Mouse (Mus musculus): Measurements from ENCODE around the gene Zranb3.
"Not testable (repeated sequence)": the region's sequence is repeated elsewhere in the genome, so short reads cannot be mapped to it uniquely, and the experiment has no call there.

Zranb3 gene

DNA sequence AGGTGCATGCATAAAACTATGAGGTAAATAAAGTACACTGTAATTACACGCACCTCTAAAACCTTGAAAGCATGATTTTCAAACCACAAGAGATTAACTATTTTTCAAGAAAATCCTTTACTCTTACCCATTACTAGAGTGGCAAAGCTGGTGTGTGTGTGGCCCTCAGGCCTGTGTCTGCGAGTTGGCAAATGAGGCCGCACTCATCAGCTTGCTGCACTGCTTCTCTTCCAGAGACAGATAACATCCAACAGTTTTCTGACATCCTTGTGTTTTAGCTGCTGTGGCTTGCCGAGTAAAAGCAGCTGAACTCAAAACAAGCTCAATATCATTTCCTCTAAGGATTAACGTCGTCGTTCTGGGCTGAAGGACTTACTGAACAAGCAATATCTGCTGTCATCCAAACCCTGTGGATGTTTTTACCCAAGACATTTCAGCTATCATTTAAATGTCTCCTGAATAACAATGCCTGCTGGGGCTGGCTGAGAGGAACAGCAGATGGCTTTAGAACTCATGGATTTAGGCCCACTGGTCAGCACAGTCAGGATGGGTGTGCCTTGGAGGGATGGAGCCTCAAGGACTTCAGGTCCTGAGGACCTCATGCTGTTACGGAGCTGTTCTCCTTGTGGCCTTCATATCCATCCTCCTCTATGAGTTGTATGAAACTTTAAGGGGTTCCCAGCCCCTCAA is 42.0 kb downstream of the Zranb3 start:
- DNase-seq (ENCODE audit: low spot score in 2 of 2), result no peak

DNA sequence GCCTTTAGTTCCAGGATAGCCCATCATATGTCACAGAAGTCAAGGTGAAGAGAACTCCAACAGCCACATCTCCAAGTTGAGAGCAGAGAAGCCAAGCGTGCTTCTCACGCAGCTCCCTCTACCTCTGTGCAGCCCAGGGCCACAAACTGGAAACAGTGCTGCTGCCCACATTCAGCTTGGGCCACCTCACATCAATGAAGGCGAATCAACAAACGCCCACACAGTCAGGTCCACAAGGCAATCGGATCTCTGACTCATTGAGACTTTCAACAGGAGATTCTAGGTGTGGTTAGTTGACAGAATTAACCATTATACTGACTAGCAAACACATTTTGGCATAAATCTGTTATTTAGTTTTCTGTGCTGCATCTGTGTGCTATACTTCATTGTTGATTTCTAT is 44.2 kb downstream of the Zranb3 start:
- DNase-seq (ENCODE audit: low spot score in 2 of 2), result no peak

DNA sequence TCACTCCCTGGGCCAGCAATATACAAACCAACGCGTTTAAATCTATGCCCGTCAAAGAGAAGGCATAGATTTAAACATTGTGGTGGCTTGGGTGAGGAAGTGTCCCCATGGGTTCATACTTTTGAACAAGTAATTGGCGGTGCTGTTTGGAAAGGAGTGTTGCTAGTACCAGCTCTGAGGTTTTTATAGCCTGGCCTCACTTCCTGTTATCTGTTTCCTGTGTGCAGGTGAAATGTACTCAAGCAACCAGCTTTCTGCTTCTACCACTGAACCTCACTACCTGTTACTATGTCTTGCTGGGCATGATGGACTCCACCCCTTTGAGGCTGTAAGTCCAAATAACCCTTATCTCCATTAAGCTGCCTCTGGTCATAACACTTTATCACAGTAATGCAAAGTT is 45.6 kb downstream of the Zranb3 start:
- DNase-seq (ENCODE audit: low spot score in 2 of 2), result no peak

DNA sequence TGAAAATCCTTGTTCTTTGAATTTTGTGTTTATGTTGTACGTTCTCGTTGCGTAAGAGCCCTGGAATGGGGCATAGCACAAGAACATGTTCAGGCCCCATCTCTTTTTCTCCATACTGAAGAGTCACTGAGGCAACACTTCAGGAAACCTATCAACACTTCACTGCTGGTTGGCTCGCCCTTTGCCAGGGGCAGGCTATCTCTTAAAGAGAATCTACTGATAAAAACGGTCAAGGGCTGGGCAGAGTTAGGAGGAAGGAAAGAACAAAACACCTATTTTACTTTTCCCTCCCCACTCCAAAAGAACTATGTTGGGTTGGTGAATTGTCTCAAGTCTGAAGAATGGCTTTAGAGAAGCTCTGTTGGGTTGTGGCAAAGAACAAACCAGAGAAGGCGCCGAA is 55.9 kb downstream of the Zranb3 start:
- DNase-seq (ENCODE audit: low spot score in 2 of 2), result no peak

DNA sequence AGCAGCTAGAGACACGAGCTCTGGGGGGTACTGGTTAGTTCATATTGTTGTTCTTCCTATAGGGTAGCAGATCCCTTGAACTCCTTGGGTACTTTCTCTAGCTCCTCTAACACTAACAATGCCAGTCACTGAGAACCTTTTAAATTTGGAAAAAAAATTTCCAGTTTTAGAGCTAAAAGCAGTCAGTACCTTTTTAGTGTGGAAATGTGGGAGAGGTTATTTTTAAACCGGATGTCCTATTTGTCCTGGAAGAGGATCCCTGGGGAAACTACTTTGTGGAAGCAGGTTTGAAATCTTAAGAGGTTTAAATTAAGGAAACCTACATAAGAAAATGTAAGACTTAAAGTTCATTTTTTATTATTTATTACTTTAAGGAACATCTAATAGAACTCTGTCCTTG is 56.4 kb downstream of the Zranb3 start:
- DNase-seq (ENCODE audit: low spot score in 2 of 2), result no peak

DNA sequence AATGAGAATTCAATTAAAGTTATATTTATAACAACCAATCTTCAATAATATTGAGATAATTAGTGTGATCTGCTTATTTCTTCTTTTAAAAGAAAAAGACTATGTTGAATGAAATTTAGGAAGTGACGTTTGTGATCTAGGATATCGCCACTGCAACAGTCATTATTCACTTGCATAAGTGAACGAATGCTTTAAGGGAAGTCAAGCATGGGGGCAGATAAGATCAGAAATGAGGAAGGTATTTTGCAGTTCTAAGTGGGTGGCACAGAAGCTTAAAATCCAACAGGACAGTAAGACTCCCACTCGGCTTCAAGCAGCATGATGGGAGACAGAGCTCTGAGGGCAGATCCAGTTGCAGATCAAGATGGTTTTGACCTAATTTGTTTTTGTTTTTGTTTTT is 58.7 kb downstream of the Zranb3 start:
- DNase-seq (ENCODE audit: low spot score in 2 of 2), result no peak

DNA sequence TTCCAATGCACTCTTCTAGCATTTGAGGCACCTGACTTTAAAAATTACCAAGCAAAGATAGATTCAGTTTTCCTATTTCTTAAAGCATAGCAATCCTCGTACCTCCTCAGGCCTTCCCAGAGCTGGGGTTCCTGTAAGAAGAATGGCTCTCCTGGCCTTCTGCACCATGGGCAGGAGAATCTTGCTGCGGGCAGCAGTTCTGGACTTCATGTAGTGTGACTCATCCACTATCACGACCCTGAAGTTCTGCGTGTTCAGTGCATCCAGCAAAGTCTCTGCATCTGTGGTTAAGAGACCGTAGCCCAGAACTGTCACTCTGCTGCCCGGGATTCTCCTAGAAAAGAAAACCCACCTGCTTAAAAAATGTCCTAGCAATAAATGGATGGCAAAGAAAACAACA is 66.6 kb downstream of the Zranb3 start:
- no peak for DNase-seq (ENCODE audit: low spot score in 2 of 2)

DNA sequence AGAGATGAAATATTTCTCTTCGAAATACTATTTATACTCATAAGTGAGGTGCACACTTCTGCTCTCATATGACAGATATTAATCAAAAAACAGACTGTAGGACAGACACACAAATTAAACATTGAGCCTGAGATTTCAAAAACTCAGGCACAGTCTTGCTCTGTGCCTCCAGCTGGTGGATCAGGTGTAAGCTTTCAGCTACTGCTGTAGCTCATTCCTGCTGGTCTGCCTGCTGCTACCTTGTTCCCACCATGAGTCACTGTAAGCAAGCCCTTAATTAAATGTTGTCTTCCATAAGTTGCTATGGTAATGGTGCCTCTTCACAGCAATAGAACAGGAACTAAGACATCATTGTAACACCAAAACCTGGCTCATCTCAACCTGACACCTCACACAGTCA is 70.7 kb downstream of the Zranb3 start:
- peak in 1 of 2 experiments; percentile 60 for DNase-seq (ENCODE audit: low spot score in 2 of 2)

DNA sequence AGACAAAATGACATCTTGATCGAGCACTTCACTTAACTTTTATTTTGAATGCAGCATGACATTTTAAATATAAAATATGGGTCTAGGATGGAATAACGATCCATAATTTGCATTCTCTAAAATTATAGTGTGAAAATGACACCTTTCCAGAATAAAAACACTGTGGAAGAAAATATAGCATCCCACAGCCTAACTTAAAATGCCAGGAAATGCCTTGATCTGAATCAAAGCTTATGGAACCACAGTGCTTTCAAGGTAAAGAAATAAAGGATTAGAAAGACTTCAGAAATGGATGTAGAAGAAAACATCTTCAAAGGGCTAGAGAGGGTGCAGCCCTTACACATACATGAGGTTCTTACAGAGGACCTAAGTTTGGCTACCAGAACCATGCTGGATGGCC is 71.3 kb downstream of the Zranb3 start:
- no peak for DNase-seq (ENCODE audit: low spot score in 2 of 2)

DNA sequence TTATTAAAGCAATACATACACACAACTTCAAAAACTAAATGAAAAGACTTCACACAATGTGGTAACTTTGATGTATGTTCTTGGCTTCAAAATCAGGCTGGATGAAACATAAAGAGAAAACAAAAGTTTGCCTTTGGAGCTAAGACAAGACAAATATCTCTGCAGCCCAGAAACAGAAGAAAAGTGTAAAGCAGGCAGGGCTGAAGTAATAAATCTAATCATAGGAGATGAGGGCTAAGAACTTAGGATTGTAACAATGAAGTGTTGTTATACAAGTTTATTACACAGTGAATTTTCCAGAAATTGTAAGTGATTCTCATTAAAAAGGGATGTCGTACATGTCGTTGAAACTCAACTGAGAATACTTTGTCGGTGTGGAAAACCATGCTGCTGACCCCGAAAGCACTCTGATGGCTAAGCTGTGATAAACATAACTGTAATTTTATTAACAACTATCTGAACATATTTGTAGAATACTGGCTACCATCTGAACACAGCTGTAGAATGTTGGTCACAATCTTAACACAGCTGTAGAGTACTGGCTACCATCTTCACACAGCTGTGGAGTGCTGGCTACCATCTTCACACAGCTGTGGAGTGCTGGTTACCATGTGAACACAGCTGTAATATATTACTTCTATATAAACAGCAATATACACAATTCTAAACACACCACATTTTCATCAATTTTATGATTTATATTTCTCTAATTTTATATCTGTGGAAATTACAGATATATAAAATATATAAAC is 78.3 kb downstream of the Zranb3 start:
- DNase-seq (ENCODE audit: low spot score in 2 of 2), result no peak

DNA sequence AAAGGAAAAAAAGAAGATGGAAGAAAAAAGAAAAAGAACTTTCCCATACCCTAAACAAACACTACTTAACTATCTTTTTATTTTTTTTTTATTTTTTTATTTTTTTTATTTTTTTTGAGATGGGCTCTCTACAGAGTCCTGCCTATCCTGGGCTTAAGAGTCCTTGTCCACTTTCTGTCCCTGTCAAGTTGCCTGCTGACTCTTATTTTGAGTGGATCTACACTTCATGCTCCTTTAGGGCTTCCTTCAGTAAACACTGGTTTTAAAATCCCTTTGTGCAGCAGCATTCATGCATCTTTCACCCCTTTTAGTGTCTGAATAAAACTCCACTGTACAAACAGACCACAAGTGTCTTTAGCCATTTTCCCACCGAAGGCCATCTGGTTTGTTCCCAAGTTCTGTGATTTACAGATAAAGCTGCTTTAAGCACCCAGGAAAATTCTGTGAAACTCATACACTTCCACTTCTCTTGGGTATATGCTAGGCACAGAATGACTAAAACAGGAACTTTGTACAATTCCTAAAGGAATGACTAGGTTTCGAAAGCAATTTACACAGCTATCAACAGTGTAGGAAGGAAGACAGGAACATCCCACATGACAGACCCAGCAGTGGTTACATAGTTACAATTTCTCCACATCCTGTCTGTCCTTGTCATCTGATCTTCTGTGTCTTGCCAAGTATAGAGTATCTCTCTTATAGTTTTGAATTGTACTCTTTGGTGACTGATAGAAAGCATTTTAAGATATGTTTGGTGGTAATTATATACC is 82.7 kb downstream of the Zranb3 start:
- DNase-seq (ENCODE audit: low spot score in 2 of 2), result no peak

DNA sequence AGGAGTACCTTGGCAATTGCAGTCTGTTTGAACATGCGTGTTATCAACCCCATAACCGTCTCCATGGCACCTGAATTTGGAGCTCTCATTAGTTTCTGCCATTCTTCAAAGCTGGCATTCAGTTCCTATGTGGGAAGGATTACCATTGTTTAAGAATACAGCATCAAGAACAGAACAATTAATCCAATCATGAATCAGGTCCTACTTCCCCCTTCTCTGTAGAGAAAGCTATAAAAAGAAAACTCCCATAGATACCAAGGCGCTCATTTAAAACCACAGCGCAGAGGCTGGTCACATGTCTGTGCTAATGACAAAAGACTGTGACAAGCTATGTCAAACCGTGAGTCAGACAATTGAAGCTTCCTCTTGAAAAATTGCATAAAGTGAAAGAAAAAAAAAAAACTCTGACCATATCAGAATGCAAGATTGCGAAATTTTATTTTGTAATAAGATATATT is 86.8 kb downstream of the Zranb3 start:
- DNase-seq (ENCODE audit: low spot score in 2 of 2), result peak in 1 of 2 experiments; percentile 62

DNA sequence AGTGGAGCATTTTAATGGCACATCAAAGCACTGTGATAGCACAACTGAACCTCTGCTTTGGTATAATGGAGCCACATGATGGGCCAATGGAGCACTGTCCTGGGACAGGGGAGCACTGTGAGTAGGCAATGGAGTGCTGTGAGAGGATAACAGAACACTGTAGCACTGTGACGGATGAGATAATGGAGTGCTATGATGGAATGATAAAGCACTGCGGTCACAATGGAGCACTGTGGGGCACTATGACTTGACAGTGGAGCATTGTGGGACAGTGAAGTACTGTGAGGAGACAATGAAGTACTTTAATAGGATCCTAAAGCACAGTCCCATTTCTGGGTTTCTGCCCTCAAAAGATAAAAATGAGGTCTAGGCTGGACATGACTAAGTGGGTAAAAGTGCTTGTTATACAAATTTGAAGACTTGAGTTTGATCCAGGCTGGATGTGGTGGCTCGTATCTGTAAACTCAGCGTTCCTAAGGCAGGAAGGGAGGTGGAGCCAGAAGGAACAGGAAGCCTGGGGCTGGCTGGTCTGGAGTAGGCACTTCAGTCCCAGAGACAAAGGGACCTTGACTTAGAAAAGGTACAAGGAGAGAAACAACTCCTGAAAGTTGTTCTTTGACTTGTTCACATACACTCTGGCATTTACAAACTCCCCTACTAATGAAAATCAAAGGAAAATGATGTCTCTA is 89.0 kb downstream of the Zranb3 start:
- DNase-seq (ENCODE audit: low spot score in 2 of 2), result no peak

DNA sequence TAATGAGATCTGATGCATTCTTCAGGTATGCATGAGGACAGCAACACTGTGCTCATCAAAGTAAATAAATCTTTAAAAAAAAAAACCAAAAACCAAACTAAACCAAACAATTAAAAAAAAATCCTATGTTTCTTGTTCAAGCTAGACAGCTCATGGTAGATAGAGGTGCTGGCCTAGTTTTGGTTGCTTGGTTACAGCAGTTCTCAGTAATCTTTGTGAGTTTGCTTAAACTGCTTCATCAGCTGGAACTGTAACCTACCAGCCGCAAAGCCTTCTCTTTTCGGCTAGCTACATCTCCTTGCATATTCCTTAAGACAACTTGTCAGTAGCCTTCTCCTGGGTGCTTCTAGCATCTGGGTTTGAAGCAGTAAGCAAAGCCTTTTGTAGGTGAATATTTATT is 93.1 kb downstream of the Zranb3 start:
- no peak for DNase-seq (ENCODE audit: low spot score in 2 of 2)

DNA sequence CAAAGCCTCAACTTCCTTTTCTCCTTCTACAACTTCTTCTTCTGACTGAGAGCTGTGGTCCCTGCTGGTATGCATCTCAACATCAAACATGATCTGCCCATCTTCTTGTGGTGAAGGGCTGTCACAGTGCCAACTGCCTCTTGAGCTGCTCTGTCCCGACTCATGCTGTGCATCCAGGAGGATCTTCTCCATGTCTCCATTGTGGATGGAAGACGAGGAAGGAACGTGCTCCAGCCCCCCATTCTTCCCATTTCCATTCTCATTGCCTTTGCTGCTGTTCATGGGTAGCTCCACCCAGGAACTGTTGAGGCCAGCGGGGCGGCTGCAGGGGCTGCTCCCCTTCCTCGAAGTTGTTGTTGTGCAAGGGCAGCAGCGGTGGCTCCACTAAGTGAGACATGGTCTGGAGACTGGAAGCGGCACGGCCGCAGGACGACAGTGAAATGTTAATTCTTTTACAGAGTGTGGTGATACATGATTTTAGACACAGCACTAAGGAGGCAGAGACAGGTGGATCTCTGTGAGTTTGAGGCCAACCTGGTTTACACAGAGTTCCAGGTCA is 96.7 kb downstream of the Zranb3 start:
- DNase-seq (ENCODE audit: low spot score in 2 of 2), result not testable (repeated sequence)

DNA sequence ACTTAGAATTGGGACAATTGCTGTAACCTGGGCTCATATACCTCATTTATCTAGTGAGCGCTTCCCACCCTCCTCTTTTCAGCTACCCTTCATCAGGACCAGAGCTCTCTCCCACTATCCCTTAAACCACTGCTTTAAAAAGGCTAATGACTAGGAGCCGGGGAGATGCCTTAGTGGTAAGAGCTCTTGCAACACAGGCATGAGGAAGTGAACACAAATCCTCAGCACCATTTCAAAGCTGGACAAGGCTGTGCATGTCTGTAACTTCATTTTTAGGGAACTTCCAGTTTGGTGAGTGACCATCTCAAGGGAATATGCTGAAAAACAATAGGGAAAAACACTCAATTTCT is 98.5 kb downstream of the Zranb3 start:
- DNase-seq (ENCODE audit: low spot score in 2 of 2), result no peak

DNA sequence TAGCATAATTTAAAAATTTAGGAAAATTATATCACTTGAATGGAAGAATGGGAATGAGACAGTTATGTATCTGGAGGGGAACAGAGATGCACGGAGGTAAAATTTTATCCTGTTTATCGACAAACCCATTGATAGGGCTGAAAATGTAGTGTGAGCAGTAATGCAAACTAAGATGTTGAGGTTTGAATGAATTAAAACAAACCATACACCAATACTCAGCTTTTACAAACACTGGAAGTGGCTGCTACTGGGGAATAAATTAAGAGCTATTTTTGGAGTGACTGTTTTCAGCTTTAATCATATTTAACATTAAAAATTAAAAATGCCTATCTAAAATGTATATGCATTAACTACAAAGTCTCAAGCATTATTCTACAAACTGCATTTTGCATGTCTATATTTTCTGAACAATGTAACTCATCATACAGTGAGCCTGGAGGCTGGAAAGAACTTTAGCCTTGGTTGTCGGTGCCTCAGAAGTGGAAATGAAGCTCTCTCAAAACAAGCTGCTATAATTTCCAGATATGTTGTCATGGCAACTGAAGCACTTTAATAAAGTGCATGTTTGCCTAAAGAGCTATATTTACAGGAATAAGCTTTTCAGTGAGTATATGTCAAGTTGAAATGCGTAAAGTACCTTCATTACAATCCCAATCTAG is 99.0 kb downstream of the Zranb3 start:
- no peak for DNase-seq (ENCODE audit: low spot score in 2 of 2)

DNA sequence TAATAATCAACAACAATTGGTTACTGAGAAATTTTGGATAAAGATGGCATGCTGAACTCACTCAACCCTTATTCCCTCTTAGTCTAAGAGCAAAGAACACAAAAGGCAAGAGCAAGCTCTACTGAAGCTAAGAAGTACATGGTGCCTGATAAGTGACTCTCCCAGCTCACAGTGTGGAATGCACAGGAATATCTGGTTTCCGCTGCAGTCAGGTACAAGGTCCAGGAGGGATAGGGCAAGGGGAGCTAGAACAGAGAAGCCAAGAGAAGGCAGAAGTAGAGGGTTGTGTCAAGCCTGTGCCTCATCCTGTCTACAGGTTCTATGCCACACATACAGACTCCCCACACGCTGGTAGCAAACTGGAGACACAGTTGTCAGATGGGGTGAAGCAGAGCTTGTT is 100.7 kb downstream of the Zranb3 start:
- no peak for DNase-seq (ENCODE audit: low spot score in 2 of 2)

DNA sequence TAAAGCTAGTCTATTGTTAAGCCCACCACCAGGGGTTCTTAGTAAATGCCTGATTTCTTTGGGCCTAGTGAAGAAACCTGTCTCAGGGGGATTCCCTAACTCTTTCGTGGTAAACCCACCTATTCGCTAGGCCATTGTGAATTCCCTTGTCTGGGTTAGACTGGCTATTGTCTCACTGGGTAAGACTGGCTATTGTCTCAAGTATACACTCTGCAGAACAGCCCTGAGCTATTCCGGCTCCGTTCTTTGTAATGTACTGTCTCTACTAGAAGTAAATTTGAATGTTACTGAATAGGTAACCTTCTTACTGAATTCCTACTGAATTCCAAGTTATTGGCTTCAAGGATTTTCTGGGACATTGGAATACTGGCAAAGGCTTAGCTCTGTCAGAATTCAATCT is 101.9 kb downstream of the Zranb3 start:
- DNase-seq (ENCODE audit: low spot score in 2 of 2), result not testable (repeated sequence)

DNA sequence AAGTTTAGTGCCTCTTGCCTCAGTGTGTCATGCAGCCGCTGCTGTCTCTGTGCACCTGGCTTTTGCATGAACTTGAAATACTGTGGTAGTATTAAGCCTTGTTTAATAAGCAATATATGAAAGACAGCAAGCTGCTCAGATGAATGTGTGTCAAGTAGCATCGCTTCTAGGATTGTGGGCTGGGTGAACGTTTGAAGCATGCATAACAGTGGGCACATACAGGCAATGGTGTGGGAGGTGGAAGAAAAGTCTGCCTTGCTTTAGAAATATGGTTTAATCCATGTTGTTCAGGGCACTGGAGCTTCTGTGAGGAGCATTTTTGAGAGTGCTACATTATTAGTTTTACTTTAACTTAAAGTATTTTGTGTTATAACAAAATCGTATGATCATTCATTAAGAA is 109.0 kb downstream of the Zranb3 start:
- no peak for DNase-seq (ENCODE audit: low spot score in 2 of 2)
